Mouse (Mus musculus) cerebellum, adult 2 months (tissue): Measurements from ENCODE around the gene Gm29427. TPM values are rescaled to one million over a fixed set of nuclear protein-coding genes. Genes with fewer than 3 reads are reported as not detected.
"Not testable (repeated sequence)": the region's sequence is repeated elsewhere in the genome, so short reads cannot be mapped to it uniquely, and the experiment has no call there.

Experiments used
- DNase-seq, 2 experiments: peaks; one replicate each; pipeline ENCODE4 v3.0.0; 2021
- H3K27ac ChIP-seq: fragments of 200-500 bp; 2 replicates; pipeline ENCODE4 v1.5.1; 2012; ENCODE audit warnings: low read length, control low read depth, inconsistent platforms; ENCODE audit not compliant: insufficient read depth
- H3K27me3 ChIP-seq: fragments of 200-500 bp; 2 replicates; pipeline ENCODE4 v1.6.1; 2012; ENCODE audit warnings: inconsistent platforms, mild to moderate bottlenecking, low read length, moderate library complexity; ENCODE audit not compliant: control insufficient read depth, insufficient read depth
- H3K4me1 ChIP-seq: fragments of 200-500 bp; 2 replicates; pipeline ENCODE4 v1.6.1; 2011; ENCODE audit warnings: low read length; ENCODE audit not compliant: control insufficient read depth, insufficient read depth
- H3K4me3 ChIP-seq: fragments of 200-500 bp; replicated peaks from 2 replicates; pipeline ENCODE3; 2011; ENCODE audit warnings: mild to moderate bottlenecking, low read depth, low read length, control low read depth; ENCODE audit not compliant: insufficient read depth
- CTCF ChIP-seq: fragments of 200-500 bp; IDR thresholded peaks from 2 replicates; pipeline ENCODE4 v1.5.1; 2011; ENCODE audit warnings: low read depth, mild to moderate bottlenecking, control low read depth, low read length, moderate library complexity, borderline replicate concordance; ENCODE audit not compliant: insufficient read depth
- POLR2A ChIP-seq: fragments of 200-500 bp; IDR thresholded peaks from 2 replicates; pipeline ENCODE4 v1.6.1; 2011; ENCODE audit warnings: low read length, control low read depth, borderline replicate concordance; ENCODE audit not compliant: insufficient read depth
- WGBS: fragments of 180-500 bp; shearing (Covaris S2); methylation state at CpG from one replicate; pipeline ENCODE4 v1.1.7; 2018; 5-methylcytosine and 5-hydroxymethylcytosine counted together
- polyA plus RNA-seq: library from polyadenylated mRNA; depleted of rRNA; stranded (reverse); fragments of >200 nt; gene quantifications from 2 replicates; pipeline ENCODE4 v1.2.3, GENCODE M21; 2012

Gene Gm29427
- polyA plus RNA-seq, 1 experiment, result not detected

DNA sequence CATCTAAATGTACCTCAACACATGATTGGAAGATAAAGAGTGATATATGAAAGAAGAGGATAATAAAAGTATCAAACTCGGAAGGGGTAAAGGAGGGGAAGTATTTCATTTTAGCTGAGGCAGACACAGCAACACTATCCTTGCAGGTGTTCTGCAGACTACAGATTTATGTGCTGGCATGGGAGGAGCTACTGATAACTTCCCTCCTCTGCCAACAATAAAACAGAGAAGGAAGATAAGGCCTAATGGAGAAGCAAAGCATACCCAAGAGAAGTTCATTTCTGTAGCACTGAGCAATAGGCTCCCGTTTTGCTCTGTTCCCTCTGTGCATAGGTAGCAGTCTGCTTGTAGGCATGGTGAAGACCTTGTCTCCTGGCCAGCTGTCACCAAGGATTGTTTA lies 34.5 kb downstream of the Gm29427 start:
- DNase-seq, result no peak
- H3K4me1 ChIP-seq, result no peaks in the 10 kb centered on the region
- no peak overlapping the region for H3K4me3 ChIP-seq
- no peak for TF ChIP-seq POLR2A
- TF ChIP-seq CTCF, result no peak
- H3K27me3 ChIP-seq, result no peaks in the 10 kb centered on the region
- no peak overlapping the region for H3K27ac ChIP-seq
- 83% methylated on average over 2 of the region's 2 CpGs for WGBS

DNA sequence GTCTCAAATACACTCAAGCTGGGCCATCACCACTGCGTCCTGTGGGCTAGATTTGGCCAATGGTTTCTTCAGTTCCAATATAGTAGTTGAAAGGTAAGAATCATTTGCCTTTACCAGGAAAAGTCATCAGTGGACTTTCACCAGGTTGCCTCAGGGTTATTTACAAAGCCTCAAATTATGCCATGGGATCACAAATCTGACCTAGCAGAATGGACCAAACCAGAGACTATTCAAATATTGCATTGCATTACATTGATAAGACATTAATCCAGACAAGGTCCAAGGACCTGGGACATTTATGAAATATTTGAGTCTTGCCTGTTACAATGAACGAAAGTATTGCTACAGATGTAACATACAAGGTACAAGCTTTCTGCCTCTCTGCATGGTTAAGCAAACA lies 37.0 kb downstream of the Gm29427 start:
- H3K27me3 ChIP-seq, result no peaks in the 10 kb centered on the region
- WGBS, result 92% methylated on average over 2 of the region's 2 CpGs
- no peak for TF ChIP-seq POLR2A
- no peak for TF ChIP-seq CTCF
- DNase-seq, result no peak
- H3K27ac ChIP-seq, result no peak overlapping the region
- H3K4me3 ChIP-seq, result no peak overlapping the region
- no peaks in the 10 kb centered on the region for H3K4me1 ChIP-seq

DNA sequence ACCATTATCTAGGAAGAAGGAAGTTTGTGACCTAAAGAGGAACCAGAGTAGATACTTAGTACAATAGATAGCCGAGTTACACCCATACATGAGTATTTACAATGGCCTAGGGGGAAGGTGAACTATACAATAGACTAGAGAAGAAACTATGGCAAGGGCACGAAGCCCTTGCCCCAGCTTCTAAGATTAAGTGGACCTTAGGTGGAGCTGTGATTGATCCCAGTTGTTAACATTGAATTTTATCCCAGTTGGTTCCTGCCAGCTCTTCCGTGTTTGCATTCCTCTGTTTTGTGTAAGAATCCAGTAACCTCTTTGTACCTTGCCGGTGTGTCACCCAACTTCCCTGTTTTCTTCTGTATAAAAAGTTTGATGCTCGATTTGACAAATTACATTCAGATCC lies 52.0 kb downstream of the Gm29427 start:
- WGBS, result 90% methylated on average over 5 of the region's 5 CpGs
- H3K27me3 ChIP-seq, H3K4me1 ChIP-seq, H3K27ac ChIP-seq, H3K4me3 ChIP-seq, DNase-seq: not testable (repeated sequence)

DNA sequence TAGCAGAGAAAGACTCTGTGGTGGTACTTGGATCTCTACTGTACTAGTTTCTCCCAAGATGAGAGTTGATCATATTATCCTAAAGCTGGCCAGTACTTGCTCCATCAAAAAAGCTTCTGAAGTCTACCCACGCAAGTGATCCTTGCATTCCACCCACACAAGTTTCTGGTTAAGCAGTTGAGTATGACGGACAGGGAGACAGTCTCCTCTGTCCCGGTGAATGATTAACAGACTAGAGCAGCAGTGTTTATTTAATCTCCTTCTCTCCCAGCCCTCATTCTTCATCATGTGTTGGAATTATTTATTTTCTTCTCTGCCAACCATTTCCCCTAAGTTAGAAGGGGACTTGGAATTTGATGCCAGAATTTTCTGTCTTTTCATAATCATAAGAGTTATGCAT lies 54.1 kb downstream of the Gm29427 start, which contains the start of gene C4bp:
Gene C4bp (minus strand): TSS at position 179 of the 400 bp plus-strand sequence.
- Histone ChIP-seq H3K27me3 (no peaks in the 10 kb centered on the region), H3K4me3 (no peak within 1 kb of the TSS), H3K4me1 (no peaks in the 10 kb centered on the region), H3K27ac (no peak within 1 kb of the TSS)
- no peak for TF ChIP-seq CTCF
- no peak for TF ChIP-seq POLR2A
- 96% methylated on average over 3 of the region's 3 CpGs for WGBS
- no peak for DNase-seq

DNA sequence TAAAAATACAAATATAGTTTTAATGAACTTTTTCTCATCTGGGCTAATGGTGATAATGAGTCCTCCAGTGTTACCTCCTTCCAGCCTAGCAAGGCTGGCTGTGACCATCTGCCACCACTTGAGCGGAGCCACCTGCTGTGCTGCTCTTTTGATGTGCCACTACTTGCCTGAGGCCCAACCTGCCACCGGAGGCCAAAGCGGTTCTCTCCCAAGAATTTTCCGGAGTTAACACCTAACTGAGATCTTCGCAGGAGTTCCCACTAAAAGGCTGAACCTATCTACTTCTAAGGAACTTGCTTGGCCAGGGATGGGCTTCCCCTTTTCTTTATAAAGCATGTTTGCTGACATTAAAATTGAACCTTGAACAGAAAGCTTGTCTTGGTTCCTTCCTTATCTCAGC lies 56.0 kb downstream of the Gm29427 start:
- H3K4me1 ChIP-seq, H3K27ac ChIP-seq, H3K4me3 ChIP-seq, H3K27me3 ChIP-seq: not testable (repeated sequence)
- peak; percentile 22 to 30 for DNase-seq
- WGBS, result 12% methylated on average over 5 of the region's 5 CpGs

DNA sequence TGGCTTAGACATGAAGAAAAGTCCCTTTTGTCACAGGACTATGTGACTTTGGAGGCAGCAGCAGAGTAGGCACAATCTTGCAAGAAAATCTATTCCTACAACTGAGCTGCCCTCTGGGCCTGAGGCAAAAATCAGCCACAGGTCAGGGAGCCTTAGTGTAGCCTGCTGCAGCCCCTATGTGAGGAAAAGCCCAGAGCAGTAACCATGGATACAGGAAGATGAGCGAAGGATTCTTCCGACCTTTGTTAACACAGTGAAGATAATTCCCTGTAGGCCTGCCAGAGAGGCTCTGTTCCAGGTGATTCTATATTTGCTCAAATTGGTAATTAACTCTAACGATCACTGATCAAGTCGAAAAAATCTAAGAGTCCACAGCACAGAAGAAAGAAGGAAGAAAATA lies 71.5 kb downstream of the Gm29427 start:
- no peak overlapping the region for H3K27ac ChIP-seq
- TF ChIP-seq POLR2A (no peak), CTCF (no peak)
- H3K4me3 ChIP-seq, result no peak overlapping the region
- WGBS, result 52% methylated on average over 4 of the region's 4 CpGs
- no peaks in the 10 kb centered on the region for H3K27me3 ChIP-seq
- DNase-seq, result no peak
- H3K4me1 ChIP-seq, result no peaks in the 10 kb centered on the region

DNA sequence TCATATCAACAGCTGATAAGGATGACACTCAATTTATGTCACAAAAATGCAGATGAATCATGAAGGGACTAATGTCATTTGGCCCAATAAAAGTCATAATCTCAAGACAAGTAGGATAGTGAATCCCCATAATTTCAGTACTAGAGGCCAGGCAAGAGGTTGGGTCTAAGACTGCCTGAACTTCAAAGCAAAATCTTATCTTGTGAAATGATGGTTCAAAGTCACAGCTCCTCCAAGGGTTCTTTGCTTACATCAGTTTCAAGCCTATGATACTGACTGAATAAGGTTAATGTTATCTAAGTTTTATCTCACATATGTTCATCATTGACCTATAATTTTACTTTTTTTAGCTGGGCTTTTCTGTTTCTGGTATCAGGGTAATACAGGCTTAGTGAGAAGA lies 74.6 kb downstream of the Gm29427 start:
- Histone ChIP-seq H3K4me3 (no peak overlapping the region), H3K27ac (no peak overlapping the region)
- TF ChIP-seq CTCF (no peak), POLR2A (no peak)

DNA sequence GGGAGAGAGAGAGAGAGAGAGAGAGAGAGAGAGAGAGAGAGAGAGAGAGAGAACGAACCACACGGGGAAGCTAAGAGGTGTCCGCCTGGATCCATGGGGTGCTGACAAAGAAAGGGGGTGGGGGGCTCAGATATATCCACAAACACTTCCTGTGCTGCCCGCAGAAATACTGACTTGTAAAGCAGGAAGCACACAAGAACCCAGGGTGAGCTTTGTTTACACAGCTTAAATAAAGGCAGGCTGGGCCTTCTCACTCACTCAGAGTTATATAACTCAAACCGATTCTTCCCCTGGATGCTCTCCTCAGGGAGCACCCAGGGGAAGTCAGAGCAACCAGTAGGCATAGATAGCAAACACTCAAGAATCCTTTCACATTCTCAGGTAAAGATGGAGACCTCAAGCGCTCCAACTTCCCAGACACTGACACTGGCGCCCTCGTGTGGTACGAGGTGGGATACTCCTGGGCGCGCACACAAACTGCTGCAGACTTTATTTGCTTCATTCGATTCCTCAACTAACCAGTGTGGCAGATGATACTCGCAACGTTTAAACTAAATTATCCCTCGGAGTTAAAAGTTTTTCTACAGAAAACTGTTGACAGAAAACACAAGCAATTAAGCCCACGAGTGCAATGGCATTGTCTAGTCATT lies 81.7 kb downstream of the Gm29427 start:
- 35% methylated on average over 16 of the region's 16 CpGs for WGBS
- Histone ChIP-seq H3K27ac (no peak overlapping the region), H3K4me3 (no peak overlapping the region), H3K27me3 (no peaks in the 10 kb centered on the region), H3K4me1 (no peaks in the 10 kb centered on the region)
- TF ChIP-seq CTCF, result peak; percentile 58
- no peak for TF ChIP-seq POLR2A
- peak; percentile 13 to 29 for DNase-seq

More for the DNA sequence above, 74.6 kb downstream of the Gm29427 start:
- Histone ChIP-seq H3K27me3 (no peaks in the 10 kb centered on the region), H3K4me1 (no peaks in the 10 kb centered on the region)
- no peak for DNase-seq

DNA sequence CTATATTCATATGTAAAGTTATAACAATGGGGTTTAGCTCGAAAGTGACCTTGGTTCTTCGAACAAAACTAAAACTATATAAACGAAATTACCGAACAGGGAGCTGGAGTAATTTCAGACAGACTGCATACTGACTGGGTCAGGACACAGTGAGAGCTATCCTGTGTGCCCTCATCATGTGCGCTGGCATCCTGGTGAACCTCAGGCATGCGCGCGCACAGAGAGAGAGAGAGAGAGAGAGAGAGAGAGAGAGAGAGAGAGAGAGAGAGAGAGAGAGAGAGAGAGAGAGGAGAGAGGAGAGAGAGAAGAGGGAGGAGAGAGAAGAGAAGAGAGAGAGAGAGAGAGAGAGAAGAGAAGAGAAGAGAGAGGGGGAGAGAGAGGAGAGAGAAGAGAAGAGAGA lies 82.3 kb downstream of the Gm29427 start:
- Histone ChIP-seq H3K27me3 (no peaks in the 10 kb centered on the region), H3K4me3 (no peak overlapping the region), H3K4me1 (no peaks in the 10 kb centered on the region), H3K27ac (no peak overlapping the region)
- TF ChIP-seq CTCF (no peak), POLR2A (no peak)
- DNase-seq, result no peak
- WGBS, result 83% methylated on average over 8 of the region's 8 CpGs
